Mouse (Mus musculus): ENCODE results near the gene Gstz1. TPM values are rescaled to one million over a fixed set of nuclear protein-coding genes. Genes with fewer than 3 reads are reported as not detected.
"Not testable (repeated sequence)": the region's sequence is repeated elsewhere in the genome, so short reads cannot be mapped to it uniquely, and the experiment has no call there.

Gstz1 gene
- polyA plus RNA-seq, 2 experiments from 2014 or later = 15.3 to 15.7 TPM

DNA sequence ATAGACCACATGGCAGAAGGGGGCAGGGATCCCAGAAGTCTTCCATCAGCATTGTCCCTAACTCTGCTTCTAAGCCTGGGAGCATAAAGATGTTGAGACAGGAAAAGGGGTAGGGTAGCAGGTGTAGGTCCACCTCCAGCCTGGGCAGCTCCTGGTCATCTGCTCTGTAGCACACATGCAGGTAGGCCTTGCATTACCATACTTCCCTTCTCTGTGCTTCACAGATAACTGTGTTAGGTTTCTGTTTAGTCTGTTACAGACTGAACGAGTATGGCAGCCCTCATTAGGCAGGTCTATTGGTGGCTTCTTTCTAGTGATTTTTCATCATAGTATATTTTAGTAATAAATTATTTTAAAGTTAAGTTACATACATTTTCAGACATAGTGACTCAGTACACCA lies 13.3 kb downstream of the Gstz1 start:
- ATAC-seq = no peak

DNA sequence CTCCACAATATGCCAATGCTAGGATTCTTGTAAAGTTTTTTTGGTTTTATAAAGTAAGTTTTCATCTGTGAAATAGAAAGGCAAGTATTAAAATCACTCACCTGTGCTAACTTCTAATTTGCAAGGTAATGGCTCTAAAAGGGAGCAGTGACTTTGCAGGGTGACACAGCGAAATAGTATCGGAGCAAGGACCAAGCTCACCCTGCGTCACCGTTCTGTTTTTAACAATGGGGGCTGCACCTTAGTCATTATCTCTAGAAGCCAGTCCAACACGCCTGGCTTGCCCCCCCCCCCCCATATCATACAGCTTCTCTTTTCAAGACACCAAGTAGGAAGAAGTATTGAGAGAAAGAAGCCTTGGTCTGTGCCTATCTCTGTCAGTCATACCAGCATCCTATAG lies 13.8 kb downstream of the Gstz1 start:
- no peak for ATAC-seq

DNA sequence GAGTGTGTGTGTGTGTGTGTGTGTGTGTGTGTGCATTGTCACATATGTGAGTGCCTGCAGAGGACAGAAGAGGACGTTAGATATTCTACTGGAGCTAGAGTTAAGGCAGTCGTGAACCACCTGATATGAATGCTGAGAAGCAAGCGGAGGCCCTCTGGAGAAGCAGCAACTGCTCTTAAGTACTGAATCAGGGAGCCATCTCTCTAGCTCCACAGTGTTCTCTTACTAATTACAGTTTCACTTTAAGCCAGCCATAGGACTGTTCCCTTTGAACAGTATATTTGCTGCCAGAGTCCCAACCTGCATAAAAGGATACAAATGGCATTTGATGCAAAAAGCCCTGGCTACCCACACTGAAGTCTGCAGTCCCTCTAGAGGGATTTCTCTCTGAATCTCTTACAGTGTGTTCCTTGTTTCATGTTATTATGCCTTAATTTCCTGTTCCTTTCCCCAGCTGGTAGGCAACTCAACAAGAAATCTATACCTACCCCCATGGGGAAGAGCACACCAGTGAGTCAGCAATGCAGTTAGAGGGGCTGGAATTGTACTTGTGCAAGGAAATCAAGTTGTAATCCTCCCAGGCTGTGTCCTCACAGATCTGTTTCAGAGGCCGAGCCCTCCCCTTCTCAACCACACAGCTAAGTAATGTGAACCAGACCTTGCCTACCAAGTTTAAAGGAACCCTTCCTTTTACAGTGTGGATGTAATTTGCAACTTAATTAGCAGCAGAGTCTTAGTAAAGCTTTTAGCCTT lies 28.4 kb downstream of the Gstz1 start:
- no peak for ATAC-seq

DNA sequence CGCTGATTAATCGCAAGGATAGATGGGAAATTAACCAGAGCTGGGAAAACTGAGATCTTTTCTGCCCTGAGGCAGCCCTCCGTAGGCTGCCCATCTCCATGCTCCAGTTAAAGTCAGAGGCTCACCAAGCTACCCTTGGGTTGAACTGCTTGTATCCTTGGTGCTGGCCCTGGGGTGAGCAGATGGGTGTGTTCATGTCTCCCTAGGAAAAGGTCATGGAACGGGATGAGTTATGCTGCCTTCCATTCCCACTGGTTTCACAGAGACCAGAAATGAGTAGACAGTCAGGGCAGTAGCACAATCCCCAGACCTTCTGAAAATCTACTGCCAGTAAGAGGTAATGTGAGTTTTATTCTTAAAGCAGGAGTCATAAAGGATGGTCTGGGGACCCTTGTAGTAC lies 30.7 kb downstream of the Gstz1 start:
- ATAC-seq = no peak

DNA sequence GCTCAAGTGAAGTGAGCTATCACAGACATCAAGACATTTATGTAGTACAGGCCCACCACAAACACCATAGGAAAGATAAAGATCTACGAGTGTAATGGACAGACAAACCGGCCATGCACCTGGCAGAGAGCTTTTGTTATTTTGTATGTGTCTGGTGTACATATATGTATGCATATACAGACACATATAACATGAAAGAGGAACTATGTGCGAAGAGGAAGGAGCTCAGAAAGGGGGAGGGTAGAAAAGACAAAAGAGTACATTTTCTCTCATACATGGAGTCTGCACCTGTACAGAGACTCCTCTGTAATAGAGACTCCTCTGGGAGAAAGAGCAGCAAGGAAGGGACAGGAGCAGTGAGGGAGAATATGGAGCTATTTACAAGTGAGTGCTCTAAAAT lies 46.0 kb downstream of the Gstz1 start:
- no peak for ATAC-seq

DNA sequence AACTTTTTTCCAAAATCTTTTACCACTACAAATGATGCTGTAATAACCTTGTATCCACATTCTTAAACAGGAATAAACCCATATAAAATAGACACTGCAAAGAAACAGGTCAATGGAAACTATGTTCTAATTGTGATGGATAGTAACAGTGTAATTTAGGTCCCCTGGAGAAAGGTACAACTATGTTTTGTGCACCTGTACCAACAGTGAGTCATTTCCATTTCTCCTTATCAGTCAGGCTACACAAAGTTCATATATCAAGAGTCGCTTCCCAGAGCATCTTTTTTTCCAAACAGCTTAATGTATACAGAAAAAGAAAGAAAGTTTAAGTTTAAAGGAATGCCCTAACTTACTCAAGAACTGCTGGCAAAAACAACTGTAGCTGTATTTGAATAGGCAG lies 48.1 kb downstream of the Gstz1 start:
- ATAC-seq = no peak

DNA sequence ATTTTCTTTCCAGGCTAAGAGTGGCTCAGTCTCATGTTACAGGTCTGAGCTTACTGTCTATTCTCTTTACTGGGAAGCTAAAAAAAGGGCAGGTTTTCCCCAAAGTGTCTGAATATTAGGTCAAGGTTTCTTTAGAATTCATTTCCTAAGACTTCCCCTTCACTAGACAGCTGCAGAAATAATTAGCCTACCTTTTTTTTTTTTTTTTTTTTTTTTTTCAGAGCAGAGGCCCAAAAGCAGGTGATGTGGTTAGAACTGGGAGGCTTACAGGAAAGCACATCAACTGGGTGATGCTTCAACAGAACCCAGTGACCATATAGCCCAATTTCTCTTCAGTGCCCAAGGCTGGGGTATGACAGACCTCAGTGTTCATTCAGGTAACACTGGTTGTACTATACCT lies 49.3 kb downstream of the Gstz1 start:
- ATAC-seq = no peak

DNA sequence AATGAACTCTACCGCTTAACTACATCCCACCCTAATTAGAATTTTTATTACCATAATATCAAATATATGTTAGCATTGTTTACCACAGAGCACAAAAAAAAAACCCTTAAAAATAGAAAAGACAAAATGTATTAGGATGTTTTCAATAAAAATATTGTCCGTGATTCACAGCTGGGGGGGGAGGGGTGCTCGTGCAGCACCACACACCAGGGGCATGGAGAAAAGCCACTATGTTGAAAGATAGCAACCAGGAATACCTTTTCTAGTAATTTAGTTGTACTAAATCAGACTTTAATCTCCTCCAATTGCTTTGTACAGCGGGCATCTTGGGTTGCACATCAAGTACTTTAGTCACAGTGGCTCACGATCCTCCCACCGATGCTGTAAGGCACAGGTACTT lies 51.8 kb downstream of the Gstz1 start:
- ATAC-seq = no peak

DNA sequence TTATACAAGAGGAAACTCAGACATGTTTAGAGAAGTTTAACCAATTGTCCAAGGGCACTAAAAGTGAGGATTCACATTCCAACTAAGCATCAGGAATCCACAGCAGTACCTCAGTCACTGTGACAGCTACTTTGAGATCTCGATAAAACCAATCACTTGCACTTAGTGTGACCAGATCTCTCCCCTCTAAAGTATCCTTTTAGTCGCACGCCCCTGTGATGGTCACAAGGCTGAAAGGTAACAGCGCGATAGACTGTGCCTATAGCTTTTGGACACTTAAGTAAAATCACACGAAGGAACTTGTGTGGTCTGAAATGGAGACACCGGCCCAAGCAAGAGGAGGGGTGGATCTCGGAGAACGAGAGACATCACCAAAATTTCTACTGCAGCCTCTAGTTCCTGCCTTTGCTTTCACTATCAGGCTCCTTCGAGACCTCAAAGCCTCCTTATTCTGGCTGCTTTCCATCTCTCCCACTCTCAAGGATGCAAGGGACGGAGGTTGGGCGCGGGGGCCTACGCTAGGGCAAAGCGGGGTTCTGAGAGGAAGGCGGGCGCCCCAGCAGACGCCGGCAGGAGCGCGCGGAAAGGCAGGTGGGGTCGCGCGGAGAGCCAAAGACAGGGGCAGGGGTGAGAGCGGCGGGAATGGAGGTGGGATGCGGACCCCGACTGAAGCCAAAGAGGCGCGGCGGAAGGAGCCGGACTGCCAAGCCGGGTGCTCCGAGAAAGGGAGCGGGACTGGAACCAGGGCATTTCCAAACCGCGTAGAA lies 52.4 kb downstream of the Gstz1 start, which contains the start of gene Samd15:
Gene Samd15 (plus strand): TSS at position 518 of the 767 bp plus-strand sequence.
- ATAC-seq = peak; percentile 53

DNA sequence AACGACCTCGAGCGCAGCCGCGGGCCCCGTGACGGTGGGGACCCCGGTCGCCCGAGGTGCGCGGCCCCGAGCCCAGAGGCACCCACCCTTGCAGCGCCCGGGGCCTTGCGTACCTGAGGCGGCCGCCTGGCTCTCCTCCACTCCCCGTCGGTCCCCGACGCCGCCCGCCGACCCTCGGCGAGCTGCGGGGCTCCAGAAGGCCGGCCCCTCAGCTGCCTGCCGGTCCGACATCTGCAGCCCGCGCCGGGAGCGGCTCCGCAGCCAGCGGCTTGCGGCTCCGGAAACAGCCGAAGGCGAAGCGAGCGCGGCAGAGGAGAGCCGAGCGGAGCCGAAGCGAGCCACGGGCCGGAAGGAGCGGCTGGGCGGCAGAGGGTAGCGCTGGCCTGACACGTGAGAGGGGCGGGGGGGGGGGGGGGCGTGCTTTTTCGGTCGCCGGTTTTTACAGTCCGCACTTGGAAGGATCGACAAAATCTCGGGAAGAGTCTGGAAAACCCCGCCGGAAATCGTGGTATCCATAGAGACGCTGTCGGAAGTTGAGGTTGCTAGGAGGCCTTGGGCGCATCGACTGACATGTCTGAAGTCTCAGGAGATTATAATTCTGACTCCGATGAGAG lies 53.1 kb downstream of the Gstz1 start, which contains the start of gene Tmed8:
Gene Tmed8 (minus strand): TSS at position 482 of the 614 bp plus-strand sequence.
- peak; percentile 90 for ATAC-seq

DNA sequence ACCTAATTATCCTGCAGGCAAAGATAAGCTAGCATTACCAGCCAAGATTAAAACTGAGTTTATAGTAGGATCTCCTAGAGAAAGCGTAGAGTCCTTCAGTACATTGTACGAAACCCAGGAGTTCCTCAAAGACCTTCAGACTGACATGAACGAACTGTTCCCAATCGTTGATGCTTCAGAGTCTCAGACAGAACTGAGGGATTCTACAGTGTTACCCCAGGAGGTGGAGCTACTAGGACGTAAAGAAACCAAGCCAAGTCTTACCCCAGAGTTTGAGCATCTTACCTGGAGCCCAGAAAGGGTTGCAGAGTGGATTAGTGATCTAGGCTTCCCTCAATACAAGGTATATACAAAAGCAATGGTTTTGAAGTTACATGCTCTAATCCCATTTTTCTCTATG lies 54.7 kb downstream of the Gstz1 start:
- ATAC-seq = no peak

DNA sequence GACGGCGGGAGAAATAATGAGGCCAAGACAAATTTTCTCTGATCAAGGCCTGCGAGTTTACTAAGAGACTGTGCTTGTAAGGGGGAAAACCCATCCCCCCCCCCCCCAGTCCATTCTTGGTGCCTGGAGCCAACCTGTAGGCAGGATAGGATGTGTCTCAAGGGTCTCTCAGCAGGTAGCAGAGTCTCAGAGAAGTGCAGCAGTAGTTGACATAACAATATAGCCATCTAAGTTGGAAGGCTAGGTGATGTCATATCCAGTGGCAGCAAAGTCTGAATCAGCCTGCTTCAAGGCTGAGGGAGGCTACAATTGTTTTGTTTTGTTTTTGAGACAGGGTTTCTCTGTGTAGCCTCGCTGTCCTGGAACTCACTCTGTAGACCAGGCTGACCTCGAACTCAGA lies 58.8 kb downstream of the Gstz1 start:
- not testable (repeated sequence) for ATAC-seq

DNA sequence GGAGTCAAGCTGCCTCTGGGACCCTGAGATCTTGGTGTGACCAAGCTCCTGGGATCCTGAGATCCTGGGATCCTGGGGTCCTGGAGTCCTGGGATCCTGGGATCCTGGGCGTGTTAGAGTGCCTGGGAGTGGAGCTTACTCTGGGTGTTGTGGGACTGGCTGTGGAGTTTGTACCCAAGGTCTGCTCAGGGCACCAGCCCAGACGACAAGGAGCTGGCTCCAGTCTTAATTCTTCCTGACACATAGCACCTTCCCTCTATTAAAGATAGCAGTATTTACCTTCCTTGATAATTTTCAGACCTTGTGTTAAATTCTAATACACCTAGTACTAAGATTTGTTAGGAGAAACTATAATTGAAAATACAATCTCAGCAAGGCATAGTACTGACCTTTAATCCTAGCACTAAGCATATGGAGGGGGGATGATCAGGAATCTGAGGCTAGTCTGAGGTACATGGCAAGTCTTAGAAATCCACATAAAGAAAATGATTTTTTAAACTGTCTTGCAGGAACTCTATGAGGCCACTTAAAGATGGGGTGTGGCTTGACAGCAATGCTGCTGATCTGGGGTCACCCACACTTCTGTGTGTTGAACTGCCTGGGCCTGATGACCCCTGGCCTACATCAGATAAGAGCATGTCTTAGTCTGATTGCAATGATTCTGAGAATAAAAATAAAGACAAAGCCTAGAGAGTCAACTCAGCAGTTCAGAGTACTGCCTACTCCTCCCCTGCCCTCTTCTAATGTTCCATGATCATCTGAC lies 66.1 kb downstream of the Gstz1 start:
- ATAC-seq = no peak

Other genes starting within 250 kb of the Gstz1 start
- gene Cipc, start 200.1 kb upstream of the Gstz1 start, polyA plus RNA-seq (2017; shearing (Covaris generic)) = 10 to 100 TPM; 19.8 to 20.1 TPM
- gene Zdhhc22, start 156.7 kb upstream of the Gstz1 start, polyA plus RNA-seq (2017; shearing (Covaris generic)) = under 1 TPM in 1 of 2 experiments, not detected in 1; 0.60 TPM
- under 1 TPM in 1 of 2 experiments, not detected in 1; 0.40 TPM for gene Tmem63c, start 125.8 kb upstream of the Gstz1 start, polyA plus RNA-seq (2017; shearing (Covaris generic))
- gene Ngb, start 44.6 kb upstream of the Gstz1 start, polyA plus RNA-seq (2017; shearing (Covaris generic)) = under 1 TPM in 1 of 2 experiments, not detected in 1; 0.25 TPM
- 1 to 10 TPM in 1 of 2 experiments, under 1 TPM in 1; 0.81 to 1.4 TPM for gene Pomt2, start 803 bp downstream of the Gstz1 start, polyA plus RNA-seq (2017; shearing (Covaris generic))
- gene Samd15, start 52.6 kb downstream of the Gstz1 start, polyA plus RNA-seq (2017; shearing (Covaris generic)) = 1 to 10 TPM in 1 of 2 experiments, not detected in 1; 5.0 TPM
- 1 to 10 TPM; 3.3 to 3.9 TPM for gene Tmed8, start 53.3 kb downstream of the Gstz1 start, polyA plus RNA-seq (2017; shearing (Covaris generic))
- gene Noxred1, start 91.6 kb downstream of the Gstz1 start, polyA plus RNA-seq (2017; shearing (Covaris generic)) = 1 to 10 TPM in 1 of 2 experiments, under 1 TPM in 1; 0.64 to 1.2 TPM
- gene Vipas39, start 119.1 kb downstream of the Gstz1 start, polyA plus RNA-seq (2017; shearing (Covaris generic)) = 10 to 100 TPM; 33.6 to 34.7 TPM
- 100 to 1,000 TPM; 116 to 151 TPM for gene Ahsa1, start 119.3 kb downstream of the Gstz1 start, polyA plus RNA-seq (2017; shearing (Covaris generic))
- not detected for gene Ism2, start 152.5 kb downstream of the Gstz1 start, polyA plus RNA-seq (2017; shearing (Covaris generic))
- 10 to 100 TPM; 66.1 to 85.8 TPM for gene Sptlc2, start 241.2 kb downstream of the Gstz1 start, polyA plus RNA-seq (2017; shearing (Covaris generic))

All from activated CD4-positive, CD25-positive, alpha-beta regulatory T cell, adult 4 months (primary cell).